Mouse (Mus musculus): ENCODE measurements around the gene Pif1. TPM values are rescaled to one million over a fixed set of nuclear protein-coding genes. Genes with fewer than 3 reads are reported as not detected.
A peak's percentile ranks its signal among the peaks of the same experiment; 100 is the strongest.

The Pif1 gene
- polyA plus RNA-seq, 1 experiment from 2014 or later: 18.4 TPM

DNA sequence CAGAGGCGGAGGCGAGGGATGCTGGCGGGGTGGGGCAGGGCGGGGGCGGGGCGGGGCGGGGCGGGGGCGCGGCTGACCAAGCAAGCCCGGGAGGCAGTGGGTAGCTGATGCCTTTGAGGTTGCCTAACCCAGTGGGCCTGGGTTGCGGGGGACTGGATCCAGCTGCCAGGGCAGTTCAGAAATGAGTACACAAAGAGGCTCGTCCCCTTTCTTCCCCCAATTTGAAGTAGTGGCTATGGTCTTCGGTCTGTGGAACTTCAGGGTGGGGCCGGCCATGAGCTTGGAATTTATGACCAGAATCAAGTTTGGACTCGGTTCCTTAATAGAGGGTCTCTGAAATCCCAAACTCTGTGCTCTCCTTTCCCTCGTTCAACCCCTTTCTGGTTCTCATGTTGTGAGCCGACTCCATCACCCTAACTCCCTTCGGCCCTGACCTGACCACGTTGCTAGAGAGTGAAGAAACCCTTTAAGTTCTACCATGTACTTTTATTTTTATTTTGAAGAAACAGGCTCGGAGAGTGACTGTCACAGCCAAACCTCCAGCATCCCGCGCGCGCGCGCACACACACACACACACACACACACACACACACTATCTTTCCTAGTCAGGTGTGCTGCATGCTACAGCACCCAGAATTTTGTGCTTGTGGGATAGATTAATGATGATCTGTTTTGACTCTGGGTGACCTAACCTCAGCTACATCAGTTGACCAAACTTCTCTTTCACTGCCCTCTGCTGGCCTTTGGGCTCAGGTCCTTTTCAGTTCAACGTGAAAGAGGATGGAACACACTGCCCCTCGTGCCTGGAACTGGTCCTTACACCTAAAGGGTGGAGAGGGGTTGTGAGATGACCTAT is 6.3 kb upstream of the Pif1 start:
- H3K9ac ChIP-seq: peak overlapping the region; percentile 26; the same call in 1 of the 2 replicates
- WGBS: 4% methylated on average over 27 of the region's 29 CpGs
- no peaks in the 10 kb centered on the region for H3K9me3 ChIP-seq (ENCODE audit: low read depth, low read length)
- H3K27ac ChIP-seq (ENCODE audit: low read depth): peak overlapping the region; percentile 88
- ATAC-seq (ENCODE audit: insufficient read depth) (peak; percentile 83), DNase-seq (peak; percentile 94)
- H3K4me3 ChIP-seq (ENCODE audit: low read depth, low read length): peak overlapping the region; percentile 70
- H3K4me1 ChIP-seq (ENCODE audit: insufficient read depth): peaks cover 28% of the 10 kb centered on the region
- H3K4me2 ChIP-seq: peak overlapping the region; percentile 74
- H3K36me3 ChIP-seq (ENCODE audit: insufficient read depth): no peaks in the 10 kb centered on the region
- H3K27me3 ChIP-seq (ENCODE audit: insufficient read depth, low read length): no peaks in the 10 kb centered on the region
- TF ChIP-seq CTCF (IDR thresholded peaks at IDR 0.05; ENCODE audit: low read depth): peak; percentile 93

GRCm38 (mm10) chr9:65583045-65583444 is 3.9 kb upstream of the Pif1 start:
- Histone ChIP-seq H3K9me3 (ENCODE audit: low read depth, low read length) (no peaks in the 10 kb centered on the region), H3K4me1 (ENCODE audit: insufficient read depth) (peaks cover 17% of the 10 kb centered on the region; the same call in 1 of the 2 replicates), H3K4me3 (ENCODE audit: low read depth, low read length) (no peak overlapping the region), H3K4me2 (no peak overlapping the region), H3K9ac (no peak overlapping the region), H3K36me3 (ENCODE audit: insufficient read depth) (no peaks in the 10 kb centered on the region), H3K27me3 (ENCODE audit: insufficient read depth, low read length) (no peaks in the 10 kb centered on the region), H3K27ac (ENCODE audit: low read depth) (0 out of 2 replicates have a peak overlapping the region, but pooled peaks have one; percentile 8)
- TF ChIP-seq CTCF (IDR thresholded peaks at IDR 0.05; ENCODE audit: low read depth): no peak
- WGBS: 25% methylated on average over 8 of the region's 8 CpGs
- DNase-seq (peak; percentile 57), ATAC-seq (ENCODE audit: insufficient read depth) (no peak)

GRCm38 (mm10) chr9:65587270-65587572 is 261 bp downstream of the Pif1 start:
- WGBS: 0% methylated on average over 6 of the region's 6 CpGs
- no peak for ATAC-seq (ENCODE audit: insufficient read depth)
- peaks cover 9% of the 10 kb centered on the region for H3K4me1 ChIP-seq (ENCODE audit: insufficient read depth)
- H3K4me2 ChIP-seq: peak overlapping the region; percentile 91
- peaks cover 31% of the 10 kb centered on the region for H3K36me3 ChIP-seq (ENCODE audit: insufficient read depth)
- DNase-seq: no peak
- TF ChIP-seq CTCF (IDR thresholded peaks at IDR 0.05; ENCODE audit: low read depth): no peak
- no peak overlapping the region for H3K27ac ChIP-seq (ENCODE audit: low read depth)
- H3K9ac ChIP-seq: peak overlapping the region; percentile 63
- no peaks in the 10 kb centered on the region for H3K27me3 ChIP-seq (ENCODE audit: insufficient read depth, low read length)
- H3K9me3 ChIP-seq (ENCODE audit: low read depth, low read length): no peaks in the 10 kb centered on the region
- peak overlapping the region; percentile 61 for H3K4me3 ChIP-seq (ENCODE audit: low read depth, low read length)

DNA sequence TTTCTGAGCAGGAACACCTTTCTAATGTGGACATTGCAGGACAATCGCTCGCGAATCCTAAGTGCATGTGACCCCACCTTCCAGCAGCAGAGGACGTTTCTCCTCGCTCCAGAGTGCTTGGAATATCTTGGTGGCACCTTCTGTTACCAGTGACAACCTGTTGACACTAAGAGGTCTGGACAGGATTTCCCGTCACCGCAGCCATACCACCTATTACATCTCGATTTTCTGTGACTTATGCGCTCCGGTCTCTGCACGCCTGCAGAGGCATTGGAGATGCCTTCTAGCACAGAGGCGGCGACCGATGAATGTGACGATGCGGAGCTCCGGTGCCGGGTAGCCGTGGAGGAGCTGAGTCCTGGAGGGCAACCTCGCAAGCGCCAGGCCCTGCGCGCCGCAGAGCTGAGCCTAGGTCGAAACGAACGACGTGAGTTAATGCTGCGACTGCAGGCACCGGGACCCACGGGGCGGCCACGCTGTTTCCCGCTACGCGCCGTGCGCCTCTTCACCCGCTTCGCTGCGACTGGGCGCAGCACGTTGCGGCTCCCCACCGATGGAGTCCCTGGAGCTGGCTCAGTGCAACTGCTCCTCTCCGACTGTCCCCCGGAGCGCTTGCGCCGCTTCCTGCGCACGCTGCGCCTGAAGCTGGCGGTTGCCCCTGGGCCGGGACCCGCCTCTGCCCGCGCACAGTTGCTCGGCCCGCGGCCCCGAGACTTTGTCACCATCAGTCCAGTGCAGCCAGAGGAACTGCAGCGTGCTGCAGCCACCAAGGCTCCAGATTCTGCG is 806 bp downstream of the Pif1 start:
- H3K27ac ChIP-seq (ENCODE audit: low read depth): peak overlapping the region; percentile 43; the same call in 1 of the 2 replicates
- H3K9me3 ChIP-seq (ENCODE audit: low read depth, low read length): no peaks in the 10 kb centered on the region
- H3K9ac ChIP-seq: peak overlapping the region; percentile 63
- H3K27me3 ChIP-seq (ENCODE audit: insufficient read depth, low read length): no peaks in the 10 kb centered on the region
- H3K4me1 ChIP-seq (ENCODE audit: insufficient read depth): peaks cover 9% of the 10 kb centered on the region
- H3K4me3 ChIP-seq (ENCODE audit: low read depth, low read length): peak overlapping the region; percentile 61
- peak overlapping the region; percentile 91 for H3K4me2 ChIP-seq
- ATAC-seq (ENCODE audit: insufficient read depth) (peak; percentile 25; the same call in 1 of the 2 replicates), DNase-seq (peak; percentile 69)
- under 1% methylated on average over 56 of the region's 64 CpGs for WGBS
- H3K36me3 ChIP-seq (ENCODE audit: insufficient read depth): peaks cover 36% of the 10 kb centered on the region
- TF ChIP-seq CTCF (IDR thresholded peaks at IDR 0.05; ENCODE audit: low read depth): no peak

GRCm38 (mm10) chr9:65589091-65589490 is 2.1 kb downstream of the Pif1 start:
- ATAC-seq (ENCODE audit: insufficient read depth): no peak
- WGBS: 85% methylated on average over 3 of the region's 3 CpGs

GRCm38 (mm10) chr9:65592721-65593120 is 5.8 kb downstream of the Pif1 start:
- H3K9me3 ChIP-seq (ENCODE audit: low read depth, low read length): no peaks in the 10 kb centered on the region
- 82% methylated on average over 3 of the region's 3 CpGs for WGBS
- H3K27ac ChIP-seq (ENCODE audit: low read depth): no peak overlapping the region
- H3K27me3 ChIP-seq (ENCODE audit: insufficient read depth, low read length): no peaks in the 10 kb centered on the region
- ATAC-seq (ENCODE audit: insufficient read depth) (no peak), DNase-seq (no peak)
- H3K4me2 ChIP-seq: no peak overlapping the region
- H3K4me3 ChIP-seq (ENCODE audit: low read depth, low read length): no peak overlapping the region
- no peak overlapping the region for H3K9ac ChIP-seq
- peaks cover 6% of the 10 kb centered on the region for H3K4me1 ChIP-seq (ENCODE audit: insufficient read depth)
- peaks cover 67% of the 10 kb centered on the region for H3K36me3 ChIP-seq (ENCODE audit: insufficient read depth)
- TF ChIP-seq CTCF (IDR thresholded peaks at IDR 0.05; ENCODE audit: low read depth): no peak

More at GRCm38 (mm10) chr9:65589091-65589490, 2.1 kb downstream of the Pif1 start:
- peak overlapping the region; percentile 91 for H3K4me2 ChIP-seq
- peaks cover 9% of the 10 kb centered on the region for H3K4me1 ChIP-seq (ENCODE audit: insufficient read depth)
- TF ChIP-seq CTCF (IDR thresholded peaks at IDR 0.05; ENCODE audit: low read depth): no peak; the same call in 1 of the 2 replicates
- H3K9me3 ChIP-seq (ENCODE audit: low read depth, low read length): no peaks in the 10 kb centered on the region
- no peak overlapping the region for H3K27ac ChIP-seq (ENCODE audit: low read depth)
- peaks cover 49% of the 10 kb centered on the region for H3K36me3 ChIP-seq (ENCODE audit: insufficient read depth)
- H3K4me3 ChIP-seq (ENCODE audit: low read depth, low read length): peak overlapping the region; percentile 61
- H3K27me3 ChIP-seq (ENCODE audit: insufficient read depth, low read length): no peaks in the 10 kb centered on the region
- no peak for DNase-seq
- H3K9ac ChIP-seq: no peak overlapping the region

- H3K36me3 ChIP-seq (ENCODE audit: insufficient read depth): peaks cover 67% of the 10 kb centered on the region
Measured at GRCm38 (mm10) chr9:65593596-65593995, 6.6 kb downstream of the Pif1 start.

More at GRCm38 (mm10) chr9:65593596-65593995, 6.6 kb downstream of the Pif1 start:
- Histone ChIP-seq H3K4me1 (ENCODE audit: insufficient read depth) (peaks cover 6% of the 10 kb centered on the region), H3K27me3 (ENCODE audit: insufficient read depth, low read length) (no peaks in the 10 kb centered on the region), H3K4me3 (ENCODE audit: low read depth, low read length) (no peak overlapping the region), H3K9ac (no peak overlapping the region), H3K27ac (ENCODE audit: low read depth) (no peak overlapping the region), H3K9me3 (ENCODE audit: low read depth, low read length) (no peaks in the 10 kb centered on the region), H3K4me2 (no peak overlapping the region)
- DNase-seq (no peak), ATAC-seq (ENCODE audit: insufficient read depth) (no peak)
- TF ChIP-seq CTCF (IDR thresholded peaks at IDR 0.05; ENCODE audit: low read depth): no peak
- WGBS: 81% methylated on average over 9 of the region's 9 CpGs

Measured in lung, embryonic 14.5 days (tissue).